Mouse (Mus musculus) midbrain, embryonic 16.5 days (tissue): ENCODE measurements around the gene Zfp618. TPM values are rescaled to one million over a fixed set of nuclear protein-coding genes. Genes with fewer than 3 reads are reported as not detected.

Source experiments
- ATAC-seq: fragments of 200-750 bp; cut with Nextera tagmentation; 2 replicates; pipeline ENCODE4 v1.8.0; 2017; ENCODE audit warnings: moderate TSS enrichment
- H3K27ac ChIP-seq: fragments of 300-500 bp; sonication (generic); 2 replicates; pipeline ENCODE4 v1.5.1; 2014; ENCODE audit warnings: mild to moderate bottlenecking, low read length, mixed read lengths
- H3K27me3 ChIP-seq: fragments of 300-500 bp; sonication (generic); 2 replicates; pipeline ENCODE4 v1.6.1; 2014; ENCODE audit warnings: low read depth, low read length, mixed read lengths; ENCODE audit not compliant: control insufficient read depth, insufficient read depth
- H3K36me3 ChIP-seq: fragments of 300-500 bp; sonication (generic); 2 replicates; pipeline ENCODE4 v1.6.1; 2014; ENCODE audit warnings: mild to moderate bottlenecking, low read length, moderate library complexity, mixed read lengths; ENCODE audit not compliant: control insufficient read depth, insufficient read depth
- H3K4me1 ChIP-seq: fragments of 300-500 bp; sonication (generic); 2 replicates; pipeline ENCODE4 v1.6.1; 2014; ENCODE audit warnings: mild to moderate bottlenecking, low read length, mixed read lengths; ENCODE audit not compliant: control insufficient read depth, insufficient read depth
- H3K4me2 ChIP-seq: fragments of 300-500 bp; sonication (generic); 2 replicates; pipeline ENCODE4 v1.6.1; 2014; ENCODE audit warnings: mild to moderate bottlenecking, low read length, mixed read lengths
- H3K4me3 ChIP-seq: fragments of 300-500 bp; sonication (generic); 2 replicates; pipeline ENCODE4 v1.5.1; 2014; ENCODE audit warnings: low read depth, mild to moderate bottlenecking, low read length, moderate library complexity, mixed read lengths
- H3K9ac ChIP-seq: fragments of 300-500 bp; sonication (generic); 2 replicates; pipeline ENCODE4 v1.6.1; 2014; ENCODE audit warnings: low read depth, low read length, mixed read lengths
- H3K9me3 ChIP-seq: fragments of 300-500 bp; sonication (generic); replicated peaks from 2 replicates; pipeline ENCODE4 v1.6.1; 2014; ENCODE audit warnings: mild to moderate bottlenecking, low read length, mixed read lengths; ENCODE audit not compliant: control insufficient read depth, poor library complexity, severe bottlenecking
- WGBS: fragments of 180-500 bp; shearing (Covaris S2); extraction: QIAGEN DNeasy Blood & Tissue Kit; methylation state at CpG from one replicate; pipeline ENCODE4 v1.1.7; 2014; 5-methylcytosine and 5-hydroxymethylcytosine counted together
- polyA plus RNA-seq: library from polyadenylated mRNA; unstranded; fragments of >200 nt; fragmentation: Nextera tagmentation; extraction: Ambion mirVana; gene quantifications from 2 replicates; pipeline ENCODE4 v1.2.1, GENCODE M21; 2015

The Zfp618 gene
- polyA plus RNA-seq, 1 experiment from 2014 or later, result 29.6 TPM

GRCm38 (mm10) chr4:63058686-63059085, 93.3 kb downstream of the Zfp618 start:
- peak overlapping the region; percentile 78 for H3K27ac ChIP-seq
- H3K4me2 ChIP-seq, result no peak overlapping the region
- H3K9ac ChIP-seq, result no peak overlapping the region
- ATAC-seq, result no peak
- H3K27me3 ChIP-seq, result no peaks in the 10 kb centered on the region
- WGBS, result 96% methylated on average over 4 of the region's 4 CpGs
- no peak overlapping the region for H3K4me3 ChIP-seq
- no peaks in the 10 kb centered on the region for H3K9me3 ChIP-seq
- no peaks in the 10 kb centered on the region for H3K36me3 ChIP-seq
- peaks cover 25% of the 10 kb centered on the region for H3K4me1 ChIP-seq

DNA sequence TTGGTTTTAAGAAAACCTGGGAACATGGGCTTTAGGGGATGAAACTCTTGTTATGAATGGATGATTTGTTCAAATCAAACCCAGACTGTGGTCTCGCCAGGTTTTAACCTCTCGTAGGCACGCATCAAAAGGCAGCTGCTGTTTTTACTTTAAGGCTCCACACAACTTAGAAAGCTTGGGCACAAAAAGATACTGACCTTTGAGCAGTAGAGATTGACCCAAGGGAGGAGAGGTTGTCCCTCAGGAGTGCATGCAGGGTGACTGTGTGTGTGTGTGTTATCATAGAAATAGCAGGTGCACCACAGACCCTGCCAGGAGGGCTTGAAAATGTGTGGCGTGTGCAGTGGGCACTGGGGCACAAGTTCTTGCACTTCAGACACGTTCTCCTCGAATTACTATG, 95.0 kb downstream of the Zfp618 start:
- Histone ChIP-seq H3K4me2 (no peak overlapping the region), H3K9me3 (no peaks in the 10 kb centered on the region), H3K27ac (0 out of 2 replicates have a peak overlapping the region, but pooled peaks have one; percentile 11), H3K27me3 (no peaks in the 10 kb centered on the region), H3K9ac (no peak overlapping the region), H3K4me1 (peaks cover 25% of the 10 kb centered on the region), H3K4me3 (no peak overlapping the region), H3K36me3 (no peaks in the 10 kb centered on the region)
- ATAC-seq, result no peak
- 63% methylated on average over 6 of the region's 6 CpGs for WGBS

DNA sequence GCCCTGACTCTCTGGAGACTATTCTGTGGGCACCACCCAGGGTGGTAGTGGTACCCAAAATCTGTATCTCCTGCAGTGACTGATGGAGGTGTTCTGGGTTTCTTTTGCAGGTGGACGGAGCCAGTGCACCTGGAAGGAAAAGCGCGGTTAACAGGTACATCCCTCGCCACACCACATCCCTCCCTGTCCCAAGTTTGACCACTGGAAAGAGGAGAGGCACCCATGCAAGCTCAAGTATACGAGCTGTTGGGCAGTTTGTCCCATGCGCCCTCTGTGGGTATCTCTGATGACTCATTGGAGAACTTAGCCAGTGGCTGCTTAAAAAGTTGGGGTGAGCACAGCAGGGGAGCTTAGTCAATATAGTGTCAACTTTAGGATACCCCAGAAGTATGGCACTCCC, 96.0 kb downstream of the Zfp618 start:
- 96% methylated on average over 6 of the region's 6 CpGs for WGBS
- no peak overlapping the region for H3K4me2 ChIP-seq
- no peak overlapping the region for H3K4me3 ChIP-seq
- H3K27ac ChIP-seq, result peak overlapping the region; percentile 28; the same call in 1 of the 2 replicates
- H3K4me1 ChIP-seq, result peaks cover 24% of the 10 kb centered on the region
- no peaks in the 10 kb centered on the region for H3K36me3 ChIP-seq
- no peaks in the 10 kb centered on the region for H3K9me3 ChIP-seq
- H3K27me3 ChIP-seq, result no peaks in the 10 kb centered on the region
- no peak overlapping the region for H3K9ac ChIP-seq
- no peak for ATAC-seq

GRCm38 (mm10) chr4:63063360-63063759, 98.0 kb downstream of the Zfp618 start:
- Histone ChIP-seq H3K4me1 (peaks cover 10% of the 10 kb centered on the region), H3K4me2 (no peak overlapping the region), H3K27ac (no peak overlapping the region), H3K4me3 (no peak overlapping the region), H3K9me3 (no peaks in the 10 kb centered on the region), H3K27me3 (no peaks in the 10 kb centered on the region), H3K36me3 (no peaks in the 10 kb centered on the region), H3K9ac (no peak overlapping the region)
- WGBS, result 97% methylated on average over 4 of the region's 4 CpGs
- ATAC-seq, result no peak

GRCm38 (mm10) chr4:63064911-63065310, 99.5 kb downstream of the Zfp618 start:
- WGBS, result 86% methylated on average over 9 of the region's 9 CpGs
- Histone ChIP-seq H3K27ac (no peak overlapping the region), H3K36me3 (no peaks in the 10 kb centered on the region), H3K4me1 (peaks cover 10% of the 10 kb centered on the region), H3K4me3 (no peak overlapping the region), H3K9ac (no peak overlapping the region), H3K9me3 (no peaks in the 10 kb centered on the region), H3K4me2 (no peak overlapping the region), H3K27me3 (no peaks in the 10 kb centered on the region)
- no peak for ATAC-seq

DNA sequence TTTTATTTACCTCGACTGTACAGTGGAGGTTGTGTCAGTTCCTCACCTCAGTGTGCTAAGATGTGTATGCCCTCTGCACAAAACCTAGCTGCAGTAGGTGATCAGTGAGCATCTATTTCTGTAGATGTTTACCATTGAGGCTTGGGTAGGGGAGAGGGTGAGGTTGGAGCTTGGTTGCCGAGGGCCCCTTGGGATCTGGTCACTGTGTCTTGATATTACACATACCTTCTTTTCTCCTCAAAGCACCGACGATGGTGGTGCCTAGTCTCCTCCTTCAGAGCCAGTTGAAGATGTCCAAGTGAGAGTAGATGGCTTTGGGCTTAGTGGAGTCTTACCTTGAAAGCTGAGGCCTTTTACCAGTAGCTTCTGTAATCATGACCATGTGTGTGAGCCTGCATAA, 101.4 kb downstream of the Zfp618 start:
- no peak for ATAC-seq
- H3K27me3 ChIP-seq, result no peaks in the 10 kb centered on the region
- no peak overlapping the region for H3K4me3 ChIP-seq
- H3K4me1 ChIP-seq, result no peaks in the 10 kb centered on the region; the same call in 1 of the 2 replicates
- no peaks in the 10 kb centered on the region for H3K36me3 ChIP-seq
- no peaks in the 10 kb centered on the region for H3K9me3 ChIP-seq
- WGBS, result 92% methylated on average over 4 of the region's 4 CpGs
- no peak overlapping the region for H3K27ac ChIP-seq
- no peak overlapping the region for H3K9ac ChIP-seq
- H3K4me2 ChIP-seq, result no peak overlapping the region

GRCm38 (mm10) chr4:63067822-63068221, 102.4 kb downstream of the Zfp618 start:
- no peak overlapping the region for H3K27ac ChIP-seq
- H3K9me3 ChIP-seq, result no peaks in the 10 kb centered on the region
- no peaks in the 10 kb centered on the region for H3K27me3 ChIP-seq
- H3K36me3 ChIP-seq, result no peaks in the 10 kb centered on the region
- H3K4me2 ChIP-seq, result no peak overlapping the region
- H3K4me3 ChIP-seq, result no peak overlapping the region
- 81% methylated on average over 6 of the region's 6 CpGs for WGBS
- H3K9ac ChIP-seq, result no peak overlapping the region
- ATAC-seq, result no peak
- H3K4me1 ChIP-seq, result no peaks in the 10 kb centered on the region; the same call in 1 of the 2 replicates

GRCm38 (mm10) chr4:63068499-63069175, 103.3 kb downstream of the Zfp618 start:
- Histone ChIP-seq H3K4me1 (no peaks in the 10 kb centered on the region; the same call in 1 of the 2 replicates), H3K4me2 (no peak overlapping the region), H3K36me3 (no peaks in the 10 kb centered on the region), H3K9me3 (no peaks in the 10 kb centered on the region), H3K4me3 (no peak overlapping the region), H3K27me3 (no peaks in the 10 kb centered on the region), H3K27ac (no peak overlapping the region), H3K9ac (no peak overlapping the region)
- no peak for ATAC-seq
- WGBS, result 87% methylated on average over 12 of the region's 12 CpGs

DNA sequence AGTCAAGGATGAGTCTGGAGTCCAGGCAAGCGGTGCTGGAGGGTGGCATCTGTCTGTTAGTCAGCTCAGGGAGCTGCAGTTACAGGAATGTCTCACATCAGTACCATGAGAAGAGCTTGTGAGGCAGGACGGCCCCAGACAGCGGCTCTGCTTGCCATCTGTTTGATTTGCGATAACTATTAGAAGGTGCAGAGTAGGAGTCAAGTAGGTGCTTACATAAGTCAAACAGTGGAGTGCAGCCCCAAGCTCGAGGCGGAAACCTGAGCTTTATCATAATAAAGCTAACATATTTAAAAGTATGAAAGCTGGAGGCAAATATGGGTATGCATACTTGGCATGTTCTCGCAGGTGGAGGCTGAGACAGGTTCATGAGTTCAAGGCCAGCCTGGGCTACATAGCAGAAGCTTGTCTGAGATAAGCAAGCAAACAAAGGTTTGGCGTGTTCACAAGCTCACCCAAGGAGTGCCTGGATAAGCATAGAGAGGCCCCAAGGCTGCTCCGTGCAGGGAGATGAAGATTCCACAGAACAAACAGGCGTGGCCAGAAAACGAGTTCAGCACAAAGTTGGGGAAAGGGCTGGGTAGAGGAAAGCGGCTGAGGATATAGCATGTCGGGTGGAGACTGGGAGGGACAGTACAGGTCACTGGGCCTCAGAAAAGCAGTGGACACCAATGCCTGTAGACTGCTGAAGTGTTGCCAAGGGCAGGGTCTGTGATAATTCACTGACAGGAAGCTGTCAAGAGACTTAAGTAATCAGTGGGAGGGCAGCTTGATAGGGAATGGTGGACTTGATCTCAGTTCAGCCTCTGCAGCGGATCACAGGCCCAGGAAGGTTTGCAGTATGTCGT, 106.3 kb downstream of the Zfp618 start:
- ATAC-seq, result no peak
- H3K27me3 ChIP-seq, result no peaks in the 10 kb centered on the region
- no peaks in the 10 kb centered on the region for H3K36me3 ChIP-seq
- H3K9ac ChIP-seq, result no peak overlapping the region
- no peak overlapping the region for H3K4me2 ChIP-seq
- WGBS, result 89% methylated on average over 15 of the region's 15 CpGs
- no peaks in the 10 kb centered on the region; the same call in 1 of the 2 replicates for H3K4me1 ChIP-seq
- no peaks in the 10 kb centered on the region for H3K9me3 ChIP-seq
- H3K27ac ChIP-seq, result no peak overlapping the region
- H3K4me3 ChIP-seq, result no peak overlapping the region
